Mouse (Mus musculus) MEL (cell line): ENCODE results near the gene Slc37a3. TPM values are rescaled to one million over a fixed set of nuclear protein-coding genes. Genes with fewer than 3 reads are reported as not detected.

ENCODE experiments used
- DNase-seq: peaks from one replicate; pipeline ENCODE4 v3.0.0; 2011; ENCODE audit warnings: low read depth, low spot score
- H3K27ac ChIP-seq: 2 replicates; pipeline ENCODE4 v1.5.1; 2012; ENCODE audit warnings: low read depth, mild to moderate bottlenecking, control low read depth, low read length, moderate library complexity; ENCODE audit not compliant: control insufficient read depth
- H3K27me3 ChIP-seq, 2 experiments: fragments of 150-350 bp in 1 of 2; sonication (generic) in 1 of 2; 2 replicates each; pipeline ENCODE4 v1.6.1; 2012; ENCODE audit warnings: low read length in 2 of 2, mild to moderate bottlenecking in 2 of 2, improper control_type of control experiment in 1 of 2, moderate library complexity in 1 of 2; ENCODE audit not compliant: insufficient read depth in 2 of 2, control insufficient read depth in 1 of 2
- H3K36me3 ChIP-seq, 2 experiments: 2 replicates each; pipeline ENCODE4 v1.6.1; 2012 to 2014; ENCODE audit warnings: low read length in 2 of 2, improper control_type of control experiment in 1 of 2, inconsistent platforms in 1 of 2, mild to moderate bottlenecking in 1 of 2; ENCODE audit not compliant: insufficient read depth in 2 of 2, control insufficient read depth in 1 of 2
- H3K4me1 ChIP-seq, 2 experiments: fragments of 150-350 bp in 1 of 2; sonication (generic) in 1 of 2; 2 replicates each; pipeline ENCODE4 v1.6.1; 2012; ENCODE audit warnings: low read length in 2 of 2, improper control_type of control experiment in 1 of 2, mild to moderate bottlenecking in 1 of 2; ENCODE audit not compliant: insufficient read depth in 2 of 2, control insufficient read depth in 1 of 2
- H3K4me3 ChIP-seq, 2 experiments: fragments of 150-350 bp in 1 of 2; sonication (generic) in 1 of 2; 2 replicates each; pipeline ENCODE4 v1.5.1; 2012; ENCODE audit warnings: low read depth in 2 of 2, low read length in 2 of 2, mild to moderate bottlenecking in 2 of 2, moderate library complexity in 2 of 2, control low read depth in 1 of 2, improper control_type of control experiment in 1 of 2; ENCODE audit not compliant: control insufficient read depth in 1 of 2, insufficient read depth in 1 of 2
- H3K79me2 ChIP-seq: 2 replicates; pipeline ENCODE4 v1.6.1; 2012; ENCODE audit warnings: mild to moderate bottlenecking, low read length, moderate library complexity; ENCODE audit not compliant: control insufficient read depth, poor library complexity, insufficient read depth
- H3K9ac ChIP-seq: 2 replicates; pipeline ENCODE4 v1.6.1; 2012; ENCODE audit warnings: low read depth, mild to moderate bottlenecking, control low read depth, low read length, moderate library complexity; ENCODE audit not compliant: control insufficient read depth, poor library complexity, severe bottlenecking
- H3K9me3 ChIP-seq: fragments of 150-350 bp; sonication (generic); replicated peaks from 2 replicates; pipeline ENCODE4 v1.6.1; 2012; ENCODE audit warnings: mild to moderate bottlenecking, low read length, improper control_type of control experiment, moderate library complexity; ENCODE audit not compliant: insufficient read depth
- CHD1 ChIP-seq: IDR thresholded peaks from 2 replicates; pipeline ENCODE4 v1.6.1; 2012; ENCODE audit warnings: low read depth, mild to moderate bottlenecking, inconsistent platforms, low read length, improper control_type of control experiment
- CTCF ChIP-seq, 3 experiments: IDR thresholded peaks in 2 of 3; conservative IDR thresholded peaks in 1 of 3; 2 replicates each; pipeline ENCODE4 v1.5.1; 2011 to 2012; ENCODE audit warnings: low read length in 3 of 3, low read depth in 2 of 3, mild to moderate bottlenecking in 2 of 3, improper control_type of control experiment in 1 of 3, inconsistent platforms in 1 of 3, mixed read lengths in 1 of 3, moderate library complexity in 1 of 3; ENCODE audit not compliant: control insufficient read depth in 1 of 3, insufficient read depth in 1 of 3, poor library complexity in 1 of 3, severe bottlenecking in 1 of 3
- E2F4 ChIP-seq: IDR thresholded peaks from 2 replicates; pipeline ENCODE4 v1.6.1; 2011; ENCODE audit warnings: low read depth, low read length, improper control_type of control experiment, borderline replicate concordance
- ELF1 ChIP-seq: IDR thresholded peaks from 2 replicates; pipeline ENCODE4 v1.6.1; 2014; ENCODE audit warnings: low read depth, mild to moderate bottlenecking, inconsistent platforms, low read length, improper control_type of control experiment, moderate library complexity
- ETS1 ChIP-seq: IDR thresholded peaks from 2 replicates; pipeline ENCODE4 v1.6.1; 2012; ENCODE audit warnings: low read depth, mild to moderate bottlenecking, inconsistent platforms, low read length, improper control_type of control experiment, moderate library complexity
- GABPA ChIP-seq: IDR thresholded peaks from 2 replicates; pipeline ENCODE4 v1.6.1; 2012; ENCODE audit warnings: low read depth, mild to moderate bottlenecking, inconsistent platforms, low read length, improper control_type of control experiment, moderate library complexity
- GATA1 ChIP-seq: IDR thresholded peaks from 2 replicates; pipeline ENCODE4 v1.6.1; 2011; ENCODE audit warnings: low read depth, low read length, improper control_type of control experiment
- HCFC1 ChIP-seq: IDR thresholded peaks from 2 replicates; pipeline ENCODE4 v1.6.1; 2012; ENCODE audit warnings: low read depth, mild to moderate bottlenecking, inconsistent platforms, low read length, improper control_type of control experiment, moderate library complexity
- KAT2A ChIP-seq: conservative IDR thresholded peaks from 2 replicates; pipeline ENCODE4 v1.6.1; 2012; ENCODE audit warnings: low read depth, low read length, improper control_type of control experiment, inconsistent platforms
- MAFK ChIP-seq: IDR thresholded peaks from 2 replicates; pipeline ENCODE4 v1.6.1; 2011; ENCODE audit warnings: low read depth, mild to moderate bottlenecking, low read length, improper control_type of control experiment, borderline replicate concordance
- MAX ChIP-seq: IDR thresholded peaks from 2 replicates; pipeline ENCODE4 v1.6.1; 2011; ENCODE audit warnings: low read length, improper control_type of control experiment
- MEF2A ChIP-seq: IDR thresholded peaks from 2 replicates; pipeline ENCODE4 v1.6.1; 2014; ENCODE audit warnings: low read depth, mild to moderate bottlenecking, inconsistent platforms, low read length, improper control_type of control experiment; ENCODE audit not compliant: poor library complexity, insufficient replicate concordance, severe bottlenecking; ENCODE audit errors: extremely low read depth
- MYB ChIP-seq: IDR thresholded peaks from 2 replicates; pipeline ENCODE4 v1.6.1; 2011; ENCODE audit warnings: mild to moderate bottlenecking, low read depth, low read length, improper control_type of control experiment
- MYC ChIP-seq: IDR thresholded peaks from 2 replicates; pipeline ENCODE4 v1.6.1; 2011; ENCODE audit warnings: low read depth, mild to moderate bottlenecking, low read length, improper control_type of control experiment, moderate library complexity
- NRF1 ChIP-seq: IDR thresholded peaks from 2 replicates; pipeline ENCODE4 v1.6.1; 2014; ENCODE audit warnings: low read depth, mild to moderate bottlenecking, inconsistent platforms, low read length, improper control_type of control experiment, moderate library complexity; ENCODE audit not compliant: poor library complexity, insufficient read depth, severe bottlenecking
- POLR2A ChIP-seq, 2 experiments: IDR thresholded peaks; 2 replicates each; pipeline ENCODE4 v1.6.1; 2011 to 2012; ENCODE audit warnings: low read length in 2 of 2, mild to moderate bottlenecking in 2 of 2, control low read depth in 1 of 2, improper control_type of control experiment in 1 of 2, low read depth in 1 of 2, moderate library complexity in 1 of 2; ENCODE audit not compliant: control insufficient read depth in 1 of 2, insufficient read depth in 1 of 2, poor library complexity in 1 of 2
- POLR2AphosphoS5 ChIP-seq: IDR thresholded peaks from 2 replicates; pipeline ENCODE4 v1.6.1; 2012; ENCODE audit warnings: low read depth, borderline replicate concordance, mild to moderate bottlenecking, inconsistent platforms, low read length, moderate library complexity, mixed read lengths
- RAD21 ChIP-seq: IDR thresholded peaks from 2 replicates; pipeline ENCODE4 v1.6.1; 2011; ENCODE audit warnings: mild to moderate bottlenecking, low read depth, low read length, improper control_type of control experiment
- RCOR1 ChIP-seq: IDR thresholded peaks from 2 replicates; pipeline ENCODE4 v1.6.1; 2012; ENCODE audit warnings: low read depth, mild to moderate bottlenecking, inconsistent platforms, low read length, improper control_type of control experiment
- SIN3A ChIP-seq: IDR thresholded peaks from 2 replicates; pipeline ENCODE4 v1.6.1; 2012; ENCODE audit warnings: low read length, improper control_type of control experiment, inconsistent platforms
- TBP ChIP-seq: IDR thresholded peaks from 2 replicates; pipeline ENCODE4 v1.8.0; 2011; ENCODE audit warnings: low read depth, low read length, improper control_type of control experiment
- TCF12 ChIP-seq: IDR thresholded peaks from 2 replicates; pipeline ENCODE4 v1.6.1; 2014; ENCODE audit warnings: low read depth, mild to moderate bottlenecking, inconsistent platforms, low read length, improper control_type of control experiment, moderate library complexity
- UBTF ChIP-seq: IDR thresholded peaks from 2 replicates; pipeline ENCODE4 v1.6.1; 2012; ENCODE audit warnings: low read depth, mild to moderate bottlenecking, inconsistent platforms, low read length, improper control_type of control experiment, moderate library complexity, borderline replicate concordance; ENCODE audit not compliant: insufficient read depth
- USF1 ChIP-seq: IDR thresholded peaks from 2 replicates; pipeline ENCODE4 v1.6.1; 2014; ENCODE audit warnings: low read depth, mild to moderate bottlenecking, inconsistent platforms, low read length, improper control_type of control experiment, moderate library complexity
- USF2 ChIP-seq, 2 experiments: IDR thresholded peaks; 2 replicates each; pipeline ENCODE4 v1.6.1; 2011 to 2012; ENCODE audit warnings: improper control_type of control experiment in 2 of 2, low read length in 2 of 2, borderline replicate concordance in 1 of 2, inconsistent platforms in 1 of 2, low read depth in 1 of 2, mild to moderate bottlenecking in 1 of 2; ENCODE audit not compliant: insufficient read depth in 1 of 2
- ZC3H11A ChIP-seq: IDR thresholded peaks from 2 replicates; pipeline ENCODE4 v1.6.1; 2012; ENCODE audit warnings: low read depth, mild to moderate bottlenecking, inconsistent platforms, low read length, improper control_type of control experiment
- ZMIZ1 ChIP-seq: IDR thresholded peaks from 2 replicates; pipeline ENCODE4 v1.6.1; 2012; ENCODE audit warnings: low read depth, mild to moderate bottlenecking, inconsistent platforms, low read length, improper control_type of control experiment, moderate library complexity
- polyA plus RNA-seq, 2 experiments: library from polyadenylated mRNA; stranded (reverse) in 1 of 2; unstranded in 1 of 2; fragments of >175 nt in 1 of 2; fragments of >200 nt in 1 of 2; gene quantifications; 2 replicates each; pipeline versions ENCODE4 v1.2.1 to v1.2.4; 2012; ENCODE audit warnings: low replicate concordance in 2 of 2, low read depth in 1 of 2; ENCODE audit not compliant: insufficient read length in 2 of 2, insufficient read depth in 1 of 2, missing spikeins in 1 of 2
- total RNA-seq: library from RNA; depleted of rRNA; stranded (reverse); fragments of 300-350 nt; gene quantifications from 2 replicates; pipeline ENCODE4 v1.2.3, GENCODE M21; 2012

Gene Slc37a3
- total and polyA plus RNA-seq, 3 experiments: 4.9 to 12.0 TPM; not detected in 1

- H3K27me3 ChIP-seq: no peaks in the 10 kb centered on the region
- TF ChIP-seq MEF2A (no peak), CTCF (IDR thresholded peaks at IDR 0.05 in 2 of 3, conservative IDR thresholded peaks at IDR 0.05 in 1 of 3; ENCODE audit: control insufficient read depth in 1 of 3, insufficient read depth in 1 of 3, low read depth in 2 of 3, low read length in 3 of 3, poor library complexity in 1 of 3, severe bottlenecking in 1 of 3) (no peak), USF2 (IDR thresholded peaks at IDR 0.05; ENCODE audit: borderline replicate concordance in 1 of 2, insufficient read depth in 1 of 2, low read depth in 1 of 2, low read length in 2 of 2) (no peak), MAX (no peak), KAT2A (no peak), E2F4 (no peak), HCFC1 (no peak), ELF1 (no peak), RAD21 (no peak), GABPA (no peak), RCOR1 (no peak), ZMIZ1 (no peak), ZC3H11A (no peak), SIN3A (no peak), MAFK (no peak), TBP (no peak), POLR2AphosphoS5 (no peak), CHD1 (no peak), MYC (no peak)
Observed at GRCm38 (mm10) chr6:39318631-39319010, 58.9 kb downstream of the Slc37a3 start.

GRCm38 (mm10) chr6:39317854-39318630 lies 59.4 kb downstream of the Slc37a3 start:
- Histone ChIP-seq H3K27ac (peak overlapping the region; percentile 54), H3K9me3 (no peaks in the 10 kb centered on the region), H3K79me2 (no peaks in the 10 kb centered on the region), H3K4me3 (peak overlapping the region; percentile 4 to 16; a peak in 2 of 4 replicates), H3K9ac (peak overlapping the region; percentile 28), H3K4me1 (peaks cover 6 to 14% of the 10 kb centered on the region in 2 experiments; a peak in 3 of 4 replicates), H3K27me3 (no peaks in the 10 kb centered on the region), H3K36me3 (peaks cover 0 to 14% of the 10 kb centered on the region in 2 experiments; a peak in 2 of 4 replicates)
- peak; percentile 80 for DNase-seq
- TF ChIP-seq NRF1 (no peak), ETS1 (0 out of 2 replicates have a peak, but pooled peaks have one; percentile 38), RAD21 (no peak), TCF12 (0 out of 2 replicates have a peak, but pooled peaks have one; percentile 32), CTCF (IDR thresholded peaks at IDR 0.05 in 2 of 3, conservative IDR thresholded peaks at IDR 0.05 in 1 of 3; ENCODE audit: control insufficient read depth in 1 of 3, insufficient read depth in 1 of 3, low read depth in 2 of 3, low read length in 3 of 3, poor library complexity in 1 of 3, severe bottlenecking in 1 of 3) (no peak), ZC3H11A (no peak), CHD1 (0 out of 2 replicates have a peak, but pooled peaks have one; percentile 44), USF2 (IDR thresholded peaks at IDR 0.05; ENCODE audit: borderline replicate concordance in 1 of 2, insufficient read depth in 1 of 2, low read depth in 1 of 2, low read length in 2 of 2) (no peak), E2F4 (no peak), USF1 (no peak), HCFC1 (no peak), MYC (peak; percentile 46; the same call in 1 of the 2 replicates), POLR2AphosphoS5 (no peak), GATA1 (peak; percentile 44; the same call in 1 of the 2 replicates), MYB (no peak), POLR2A (IDR thresholded peaks at IDR 0.05; ENCODE audit: control insufficient read depth in 1 of 2, insufficient read depth in 1 of 2, low read depth in 1 of 2, low read length in 2 of 2, poor library complexity in 1 of 2) (no peak), UBTF (no peak)

More at GRCm38 (mm10) chr6:39318631-39319010, 58.9 kb downstream of the Slc37a3 start:
- Histone ChIP-seq H3K36me3 (peaks cover 0 to 14% of the 10 kb centered on the region in 2 experiments; a peak in 2 of 4 replicates), H3K27ac (peak overlapping the region; percentile 54; the same call in 1 of the 2 replicates), H3K9me3 (no peaks in the 10 kb centered on the region), H3K4me1 (peaks cover 6 to 14% of the 10 kb centered on the region in 2 experiments; a peak in 3 of 4 replicates), H3K9ac (peak overlapping the region; percentile 28; the same call in 1 of the 2 replicates), H3K79me2 (no peaks in the 10 kb centered on the region), H3K4me3 (no peak overlapping the region)
- DNase-seq: no peak
